Mouse (Mus musculus): ENCODE data around the gene Sf3a2. TPM values are rescaled to one million over a fixed set of nuclear protein-coding genes. Genes with fewer than 3 reads are reported as not detected.

Sf3a2 gene
- polyA plus RNA-seq, 1 experiment from 2014 or later: 61.9 TPM

GRCm38 (mm10) chr10:80760596-80761524 lies 37.1 kb upstream of the Sf3a2 start:
- Histone ChIP-seq H3K27ac (no peak overlapping the region), H3K4me2 (ENCODE audit: low read length) (no peak overlapping the region), H3K4me1 (replicated peaks; ENCODE audit: insufficient read depth, low read length) (peaks cover 29% of the 10 kb centered on the region), H3K9me3 (replicated peaks; ENCODE audit: low read length) (no peaks in the 10 kb centered on the region), H3K36me3 (ENCODE audit: insufficient read depth, low read length) (peaks cover 5% of the 10 kb centered on the region; the same call in 1 of the 2 replicates), H3K9ac (ENCODE audit: low read depth, low read length) (0 out of 2 replicates have a peak overlapping the region, but pooled peaks have one; percentile 2), H3K4me3 (replicated peaks; ENCODE audit: low read depth, low read length) (no peak overlapping the region), H3K27me3 (ENCODE audit: insufficient read depth, low read length) (no peaks in the 10 kb centered on the region)
- 79% methylated on average over 4 of the region's 4 CpGs for WGBS
- DNase-seq (ENCODE audit: low spot score) (no peak), ATAC-seq (replicated peaks; ENCODE audit: low FRiP score, low read depth) (no peak)
- no peak for TF ChIP-seq CTCF (IDR thresholded peaks at IDR 0.05; ENCODE audit: low read depth)

- Histone ChIP-seq H3K36me3 (ENCODE audit: insufficient read depth, low read length) (peaks cover 11% of the 10 kb centered on the region; the same call in 1 of the 2 replicates), H3K27ac (no peak overlapping the region), H3K4me1 (replicated peaks; ENCODE audit: insufficient read depth, low read length) (peaks cover 19% of the 10 kb centered on the region), H3K9ac (ENCODE audit: low read depth, low read length) (no peak overlapping the region), H3K9me3 (replicated peaks; ENCODE audit: low read length) (no peaks in the 10 kb centered on the region), H3K4me2 (ENCODE audit: low read length) (no peak overlapping the region), H3K4me3 (replicated peaks; ENCODE audit: low read depth, low read length) (no peak overlapping the region), H3K27me3 (ENCODE audit: insufficient read depth, low read length) (no peaks in the 10 kb centered on the region)
- no peak for DNase-seq (ENCODE audit: low spot score)
- TF ChIP-seq CTCF (IDR thresholded peaks at IDR 0.05; ENCODE audit: low read depth): no peak
- WGBS: 38% methylated on average over 3 of the region's 3 CpGs
- ATAC-seq (replicated peaks; ENCODE audit: low FRiP score, low read depth): no peak
Observed at GRCm38 (mm10) chr10:80761821-80762220, 36.2 kb upstream of the Sf3a2 start.

DNA sequence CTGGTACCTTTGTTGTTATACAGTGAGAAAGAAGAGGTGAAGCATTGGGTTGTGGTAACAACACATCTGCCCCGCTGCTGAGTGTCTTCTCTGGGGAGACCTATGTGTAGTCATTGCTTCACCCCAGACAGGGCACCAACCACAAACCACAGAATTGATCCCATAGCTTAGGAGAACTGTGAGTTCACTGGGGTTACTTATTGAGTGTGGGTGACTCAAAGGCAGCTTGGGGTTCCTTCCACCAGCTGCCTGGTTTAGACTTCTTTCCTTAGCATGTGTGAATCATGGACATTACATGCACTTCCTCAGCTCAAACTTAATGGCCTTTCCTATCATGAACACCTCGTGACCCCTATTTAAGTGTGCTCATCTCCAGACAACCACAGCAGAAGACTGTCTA lies 34.5 kb upstream of the Sf3a2 start:
- no peak for ATAC-seq (replicated peaks; ENCODE audit: low FRiP score, low read depth)
- Histone ChIP-seq H3K9ac (ENCODE audit: low read depth, low read length) (no peak overlapping the region), H3K27ac (no peak overlapping the region), H3K36me3 (ENCODE audit: insufficient read depth, low read length) (peaks cover 24% of the 10 kb centered on the region), H3K9me3 (replicated peaks; ENCODE audit: low read length) (no peaks in the 10 kb centered on the region), H3K4me2 (ENCODE audit: low read length) (no peak overlapping the region), H3K4me3 (replicated peaks; ENCODE audit: low read depth, low read length) (no peak overlapping the region), H3K4me1 (replicated peaks; ENCODE audit: insufficient read depth, low read length) (peaks cover 11% of the 10 kb centered on the region; the same call in 1 of the 2 replicates), H3K27me3 (ENCODE audit: insufficient read depth, low read length) (no peaks in the 10 kb centered on the region)
- no peak for TF ChIP-seq CTCF (IDR thresholded peaks at IDR 0.05; ENCODE audit: low read depth)
- WGBS: 86% methylated on average over 2 of the region's 2 CpGs
- DNase-seq (ENCODE audit: low spot score): no peak

DNA sequence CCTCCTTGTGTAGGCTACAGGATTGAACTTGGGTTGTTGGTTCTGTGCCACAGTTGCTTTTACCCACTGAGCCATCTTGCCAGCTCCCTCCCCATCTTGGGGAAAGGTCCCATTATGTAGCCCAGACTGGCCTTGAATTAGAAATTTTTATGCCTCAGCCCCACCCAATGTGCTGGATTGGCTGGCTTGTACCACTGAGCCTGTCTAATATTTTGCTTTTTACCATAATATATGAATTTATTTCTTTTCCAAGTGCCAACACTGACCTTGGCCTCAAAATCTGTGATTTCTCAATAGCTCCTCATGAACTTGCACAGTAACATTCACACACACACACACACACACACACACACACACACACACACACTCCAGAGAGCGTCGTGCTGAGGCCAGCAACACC lies 32.3 kb upstream of the Sf3a2 start:
- no peak for TF ChIP-seq CTCF (IDR thresholded peaks at IDR 0.05; ENCODE audit: low read depth)
- Histone ChIP-seq H3K4me3 (replicated peaks; ENCODE audit: low read depth, low read length) (no peak overlapping the region), H3K36me3 (ENCODE audit: insufficient read depth, low read length) (peaks cover 41% of the 10 kb centered on the region), H3K4me1 (replicated peaks; ENCODE audit: insufficient read depth, low read length) (peaks cover 10% of the 10 kb centered on the region; the same call in 1 of the 2 replicates), H3K4me2 (ENCODE audit: low read length) (no peak overlapping the region), H3K27me3 (ENCODE audit: insufficient read depth, low read length) (no peaks in the 10 kb centered on the region), H3K27ac (peak overlapping the region; percentile 31; the same call in 1 of the 2 replicates), H3K9ac (ENCODE audit: low read depth, low read length) (no peak overlapping the region), H3K9me3 (replicated peaks; ENCODE audit: low read length) (no peaks in the 10 kb centered on the region)
- no peak for ATAC-seq (replicated peaks; ENCODE audit: low FRiP score, low read depth)
- 83% methylated on average over 2 of the region's 2 CpGs for WGBS
- DNase-seq (ENCODE audit: low spot score): no peak

DNA sequence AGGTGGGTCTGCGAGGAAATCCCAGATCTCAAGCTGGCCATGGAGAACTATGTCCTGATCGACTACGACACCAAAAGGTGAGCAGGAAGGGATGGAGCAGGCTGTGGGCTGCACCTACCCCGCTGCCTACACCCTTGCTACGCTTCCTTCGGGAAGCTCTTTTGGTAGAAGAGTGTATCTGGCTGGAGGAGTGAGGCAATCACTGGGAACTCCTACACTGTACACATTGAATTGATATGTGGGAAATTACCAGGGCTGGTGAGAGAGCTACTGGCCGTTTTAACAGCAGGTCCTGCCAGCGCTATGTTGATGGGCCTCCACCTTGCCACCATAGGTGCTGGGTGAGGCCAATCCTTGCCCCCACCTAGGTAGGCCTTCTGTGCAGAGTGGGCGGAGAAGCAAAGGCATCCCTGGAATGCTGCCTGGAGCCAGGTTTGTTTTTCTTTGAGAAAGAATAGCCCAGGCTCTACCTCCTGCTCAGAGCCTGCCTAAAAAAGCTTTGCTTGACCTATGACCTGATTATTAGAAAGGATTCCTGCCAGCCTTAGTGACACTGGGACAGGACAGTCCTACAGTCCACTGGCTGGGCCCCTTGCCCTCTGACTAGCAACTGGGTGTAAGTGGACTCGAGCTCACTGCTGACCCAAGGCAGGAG lies 31.7 kb upstream of the Sf3a2 start:
- Histone ChIP-seq H3K27ac (peak overlapping the region; percentile 31; the same call in 1 of the 2 replicates), H3K9me3 (replicated peaks; ENCODE audit: low read length) (no peaks in the 10 kb centered on the region), H3K9ac (ENCODE audit: low read depth, low read length) (no peak overlapping the region), H3K4me1 (replicated peaks; ENCODE audit: insufficient read depth, low read length) (0 out of 2 replicates have a peak, but pooled peaks cover 5% of the 10 kb centered on the region), H3K4me3 (replicated peaks; ENCODE audit: low read depth, low read length) (no peak overlapping the region), H3K36me3 (ENCODE audit: insufficient read depth, low read length) (peaks cover 47% of the 10 kb centered on the region), H3K4me2 (ENCODE audit: low read length) (no peak overlapping the region), H3K27me3 (ENCODE audit: insufficient read depth, low read length) (no peaks in the 10 kb centered on the region)
- no peak for DNase-seq (ENCODE audit: low spot score)
- no peak for TF ChIP-seq CTCF (IDR thresholded peaks at IDR 0.05; ENCODE audit: low read depth)
- peak; percentile 25; the same call in 1 of the 2 replicates for ATAC-seq (replicated peaks; ENCODE audit: low FRiP score, low read depth)
- WGBS: 76% methylated on average over 10 of the region's 10 CpGs

DNA sequence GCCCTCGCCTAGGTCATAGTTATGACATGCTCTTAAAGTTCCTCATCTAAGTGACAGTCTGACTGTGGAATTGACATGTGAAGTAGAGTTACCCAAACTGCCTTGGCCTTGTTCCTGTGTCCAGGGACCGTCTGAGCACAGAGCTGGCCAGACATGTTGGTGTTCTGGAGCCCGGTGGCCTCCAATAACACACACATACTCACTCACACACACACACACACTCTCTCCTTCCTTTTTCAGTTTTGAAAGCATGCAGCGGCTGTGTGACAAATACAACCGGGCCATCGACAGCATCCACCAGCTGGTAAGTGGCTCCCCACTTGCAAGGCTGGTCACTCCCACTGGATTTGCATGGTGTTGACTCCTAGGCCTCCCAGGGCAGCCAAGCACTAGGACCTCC lies 29.6 kb upstream of the Sf3a2 start:
- TF ChIP-seq CTCF (IDR thresholded peaks at IDR 0.05; ENCODE audit: low read depth): no peak
- DNase-seq (ENCODE audit: low spot score) (no peak), ATAC-seq (replicated peaks; ENCODE audit: low FRiP score, low read depth) (no peak)
- Histone ChIP-seq H3K36me3 (ENCODE audit: insufficient read depth, low read length) (peaks cover 67% of the 10 kb centered on the region), H3K4me1 (replicated peaks; ENCODE audit: insufficient read depth, low read length) (no peaks in the 10 kb centered on the region), H3K27me3 (ENCODE audit: insufficient read depth, low read length) (no peaks in the 10 kb centered on the region), H3K4me3 (replicated peaks; ENCODE audit: low read depth, low read length) (no peak overlapping the region), H3K4me2 (ENCODE audit: low read length) (no peak overlapping the region), H3K9me3 (replicated peaks; ENCODE audit: low read length) (no peaks in the 10 kb centered on the region), H3K27ac (no peak overlapping the region), H3K9ac (ENCODE audit: low read depth, low read length) (no peak overlapping the region)
- 93% methylated on average over 6 of the region's 6 CpGs for WGBS
